Mouse (Mus musculus): ENCODE data around the gene Hps4. TPM values are rescaled to one million over a fixed set of nuclear protein-coding genes. Genes with fewer than 3 reads are reported as not detected.

Hps4 gene
- total RNA-seq, 2 experiments from 2014 or later = 27.8 to 33.6 TPM

Other genes starting within 250 kb of the Hps4 start
- gene Cryba4, start 90.6 kb upstream of the Hps4 start, total RNA-seq (2021) = under 1 TPM; 0.59 to 0.95 TPM
- gene Crybb1, start 87.3 kb upstream of the Hps4 start, total RNA-seq (2021) = 1 to 10 TPM; 7.1 to 10.0 TPM
- gene Tpst2, start 66.4 kb upstream of the Hps4 start, total RNA-seq (2021) = 10 to 100 TPM; 32.1 to 46.3 TPM
- 10 to 100 TPM; 44.4 to 46.8 TPM for gene Tfip11, start 16.7 kb upstream of the Hps4 start, total RNA-seq (2021)
- 10 to 100 TPM; 26.5 to 29.7 TPM for gene Srrd, start within 50 bp of the Hps4 start, total RNA-seq (2021)
- gene Gm6583, start 12.9 kb downstream of the Hps4 start, total RNA-seq (2021) = not detected
- gene Asphd2, start 51.8 kb downstream of the Hps4 start, total RNA-seq (2021) = 100 to 1,000 TPM; 161 to 181 TPM
- gene Gm6588, start 106.3 kb downstream of the Hps4 start, total RNA-seq (2021) = not detected
- gene Sez6l, start 234.1 kb downstream of the Hps4 start, total RNA-seq (2021) = 100 to 1,000 TPM; 163 to 173 TPM

Measured in left cerebral cortex, postnatal 36 days (tissue).